Mouse (Mus musculus) cortical plate, adult 2 months (tissue): Measurements from ENCODE around the gene Osbp2.

Experiments
- CTCF ChIP-seq: fragments of 200-500 bp; IDR thresholded peaks from 2 replicates; pipeline ENCODE4 v1.5.1; 2011; ENCODE audit warnings: mild to moderate bottlenecking, control low read depth, low read length; ENCODE audit not compliant: insufficient read depth; ENCODE audit errors: extremely low read depth
- POLR2A ChIP-seq: fragments of 200-500 bp; IDR thresholded peaks from 2 replicates; pipeline ENCODE4 v1.6.1; 2011; ENCODE audit warnings: mild to moderate bottlenecking, low read length, control low read depth; ENCODE audit not compliant: insufficient read depth; ENCODE audit errors: extremely low read depth

DNA sequence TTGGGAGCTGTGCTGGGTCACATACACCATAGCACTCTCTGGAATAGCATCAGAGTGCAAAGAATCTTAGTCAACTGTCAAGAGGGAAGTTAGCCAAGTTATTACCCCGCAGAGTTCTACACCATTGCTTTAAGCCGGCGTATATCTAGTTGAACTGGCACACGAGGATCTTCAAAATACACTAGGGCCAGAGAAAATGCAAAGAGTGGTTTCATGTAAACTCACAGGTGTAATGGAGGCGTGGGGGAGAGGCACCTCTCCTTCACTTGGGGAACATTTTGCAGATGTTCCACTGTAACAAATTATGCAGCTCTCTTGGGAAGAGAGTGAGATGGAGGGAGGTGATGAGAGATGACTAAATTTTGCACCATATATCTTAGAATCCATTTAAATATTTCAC lies 95.9 kb downstream of the Osbp2 start:
- TF ChIP-seq CTCF (no peak), POLR2A (no peak)
